Mouse (Mus musculus) heart, postnatal 0 days (tissue): ENCODE measurements at regions not wholly inside any gene's neighbourhood (a gene's known extent, or its start where the extent isn't known, plus 50 kb on each side); places are given as distances from the start of the nearest gene placed in this dataset.

Experiments used
- CTCF ChIP-seq: IDR thresholded peaks from 2 replicates; pipeline ENCODE4 v1.5.1; 2016; ENCODE audit warnings: antibody characterized with exemption, control low read depth, low read depth
- EP300 ChIP-seq: IDR thresholded peaks from 2 replicates; pipeline ENCODE4 v1.6.1; 2016; ENCODE audit warnings: antibody characterized with exemption, low read depth

DNA sequence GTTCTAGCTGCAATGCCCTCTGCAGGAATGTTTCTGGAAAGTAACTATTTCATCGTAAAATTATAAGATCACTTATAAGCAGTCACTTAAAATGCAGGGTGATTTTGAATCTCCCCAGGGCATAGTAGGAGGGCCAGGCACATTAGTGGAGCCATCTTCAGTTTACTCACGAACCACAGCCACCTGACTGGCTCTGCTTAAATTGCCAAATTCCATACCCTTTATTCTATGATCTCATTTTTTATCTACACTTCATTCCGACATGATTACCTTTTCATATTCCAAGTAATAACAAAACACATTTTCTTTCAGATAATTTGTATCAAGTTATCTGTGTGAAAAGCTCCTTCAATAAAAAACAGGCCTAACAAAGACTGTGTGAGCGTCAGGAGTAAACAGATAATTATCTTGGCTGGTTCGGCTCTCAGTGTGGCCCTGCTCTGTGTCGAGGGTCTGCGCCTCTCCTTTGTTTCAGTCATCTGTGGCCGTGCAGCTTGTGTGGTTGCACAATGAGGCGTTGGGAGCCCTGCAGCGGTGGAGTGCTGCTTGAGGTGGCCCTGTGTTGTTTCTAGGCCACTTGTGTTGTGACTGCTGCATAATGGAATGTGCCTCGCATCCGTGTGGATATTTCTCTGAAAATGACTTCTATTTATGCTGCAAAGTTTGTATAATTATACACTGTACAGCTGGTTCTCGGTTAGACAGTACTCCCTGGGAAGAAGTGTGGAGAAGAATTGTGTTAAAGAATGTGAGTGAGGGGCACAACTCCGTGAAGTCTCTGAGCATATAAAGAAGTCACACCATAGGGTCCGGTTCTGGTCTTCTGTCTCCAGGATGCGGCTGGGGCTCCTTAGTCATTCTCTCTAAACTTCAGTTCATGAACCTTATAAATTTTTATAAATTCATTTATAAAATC lies 212.1 kb downstream of the Cdh26 start:
- TF ChIP-seq EP300 (no peak), CTCF (no peak)
